Mouse (Mus musculus) kidney, postnatal 14 days (tissue): ENCODE results near the gene Tmem169.

ENCODE experiments used
- DNase-seq: peaks from one replicate; pipeline ENCODE4 v3.0.0; 2022; ENCODE audit warnings: mixed read lengths

Tmem169 gene

GRCm38 (mm10) chr1:72336780-72337179, 52.6 kb downstream of the Tmem169 start:
- no peak for DNase-seq

- no peak for DNase-seq
These were observed 54.2 kb downstream of the Tmem169 start for GRCm38 (mm10) chr1:72338341-72338740.

GRCm38 (mm10) chr1:72347873-72348272, 63.7 kb downstream of the Tmem169 start:
- DNase-seq: no peak
